Mouse (Mus musculus) yolk sac, embryonic 10.5 days (tissue): ENCODE measurements around the gene Aarsd1.
"Not testable (repeated sequence)": the region's sequence is repeated elsewhere in the genome, so short reads cannot be mapped to it uniquely, and the experiment has no call there.

Source experiments
- DNase-seq: peaks from one replicate; pipeline ENCODE4 v3.0.0-alpha.2; 2017; ENCODE audit warnings: low spot score

Aarsd1 gene

GRCm38 (mm10) chr11:101378196-101378595 lies 39.2 kb downstream of the Aarsd1 start:
- not testable (repeated sequence) for DNase-seq

GRCm38 (mm10) chr11:101374421-101374938 lies 42.9 kb downstream of the Aarsd1 start:
- no peak for DNase-seq

GRCm38 (mm10) chr11:101370141-101370540 lies 47.3 kb downstream of the Aarsd1 start:
- no peak for DNase-seq

- no peak for DNase-seq
Observed at GRCm38 (mm10) chr11:101367326-101367935, 50.0 kb downstream of the Aarsd1 start, which contains the start of gene G6pc. Gene G6pc, plus strand, starts transcription at chr11:101367561.

GRCm38 (mm10) chr11:101364531-101364931 lies 52.9 kb downstream of the Aarsd1 start:
- DNase-seq = peak; percentile 80

GRCm38 (mm10) chr11:101360651-101361113 lies 56.7 kb downstream of the Aarsd1 start:
- no peak for DNase-seq

- no peak for DNase-seq
Observed at GRCm38 (mm10) chr11:101359776-101360175, 57.6 kb downstream of the Aarsd1 start.

GRCm38 (mm10) chr11:101357505-101358182 lies 59.8 kb downstream of the Aarsd1 start:
- DNase-seq = no peak
